Mouse (Mus musculus): Measurements from ENCODE around the gene Nfasc.

The Nfasc gene

GRCm38 (mm10) chr1:132733873-132734447 is 7.6 kb downstream of the Nfasc start:
- peak; percentile 10 for DNase-seq (ENCODE audit: low read depth, low spot score)

GRCm38 (mm10) chr1:132732307-132732706 is 9.3 kb downstream of the Nfasc start:
- DNase-seq (ENCODE audit: low read depth, low spot score) = no peak

- no peak for DNase-seq (ENCODE audit: low read depth, low spot score)
These were observed 14.0 kb downstream of the Nfasc start for GRCm38 (mm10) chr1:132727548-132727947.

- no peak for DNase-seq (ENCODE audit: low read depth, low spot score)
These were observed 19.2 kb downstream of the Nfasc start for GRCm38 (mm10) chr1:132722362-132722761.

GRCm38 (mm10) chr1:132721266-132721665 is 20.3 kb downstream of the Nfasc start:
- no peak for DNase-seq (ENCODE audit: low read depth, low spot score)

- DNase-seq (ENCODE audit: low read depth, low spot score) = no peak
These were observed 23.4 kb downstream of the Nfasc start for GRCm38 (mm10) chr1:132718225-132718624.

- DNase-seq (ENCODE audit: low read depth, low spot score) = no peak
These were observed 26.6 kb downstream of the Nfasc start for GRCm38 (mm10) chr1:132715044-132715443.

- DNase-seq (ENCODE audit: low read depth, low spot score) = no peak
These were observed 32.2 kb downstream of the Nfasc start for GRCm38 (mm10) chr1:132709419-132709818.

- DNase-seq (ENCODE audit: low read depth, low spot score) = no peak
These were observed 34.3 kb downstream of the Nfasc start for GRCm38 (mm10) chr1:132707301-132707700.

GRCm38 (mm10) chr1:132703467-132703866 is 38.1 kb downstream of the Nfasc start:
- DNase-seq (ENCODE audit: low read depth, low spot score) = no peak

- DNase-seq (ENCODE audit: low read depth, low spot score) = no peak
These were observed 44.7 kb downstream of the Nfasc start for GRCm38 (mm10) chr1:132696926-132697325.

GRCm38 (mm10) chr1:132696232-132696631 is 45.4 kb downstream of the Nfasc start:
- no peak for DNase-seq (ENCODE audit: low read depth, low spot score)

- DNase-seq (ENCODE audit: low read depth, low spot score) = no peak
These were observed 47.6 kb downstream of the Nfasc start for GRCm38 (mm10) chr1:132694007-132694406.

GRCm38 (mm10) chr1:132689181-132689580 is 52.4 kb downstream of the Nfasc start:
- DNase-seq (ENCODE audit: low read depth, low spot score) = no peak

GRCm38 (mm10) chr1:132678935-132679334 is 62.7 kb downstream of the Nfasc start:
- no peak for DNase-seq (ENCODE audit: low read depth, low spot score)

- peak; percentile 17 for DNase-seq (ENCODE audit: low read depth, low spot score)
These were observed 63.5 kb downstream of the Nfasc start for GRCm38 (mm10) chr1:132678076-132678475.

- no peak for DNase-seq (ENCODE audit: low read depth, low spot score)
These were observed 68.9 kb downstream of the Nfasc start for GRCm38 (mm10) chr1:132672704-132673103.

- DNase-seq (ENCODE audit: low read depth, low spot score) = no peak
These were observed 72.4 kb downstream of the Nfasc start for GRCm38 (mm10) chr1:132669200-132669599.

- DNase-seq (ENCODE audit: low read depth, low spot score) = no peak
These were observed 81.2 kb downstream of the Nfasc start for GRCm38 (mm10) chr1:132660354-132660753.

- DNase-seq (ENCODE audit: low read depth, low spot score) = no peak
These were observed 82.0 kb downstream of the Nfasc start for GRCm38 (mm10) chr1:132659604-132660003.

- DNase-seq (ENCODE audit: low read depth, low spot score) = no peak
These were observed 86.0 kb downstream of the Nfasc start for GRCm38 (mm10) chr1:132655611-132656010.

GRCm38 (mm10) chr1:132654769-132655168 is 86.8 kb downstream of the Nfasc start:
- DNase-seq (ENCODE audit: low read depth, low spot score) = no peak

- no peak for DNase-seq (ENCODE audit: low read depth, low spot score)
These were observed 87.6 kb downstream of the Nfasc start for GRCm38 (mm10) chr1:132653841-132654457.

- no peak for DNase-seq (ENCODE audit: low read depth, low spot score)
These were observed 88.4 kb downstream of the Nfasc start for GRCm38 (mm10) chr1:132653161-132653560.

All from A20 (cell line).